In genomic region chr8:126685365-126685764, GRCm38 (mm10) we compare ENCODE assay signal across 15 mouse cellular contexts.
DNase-seq lines count a peak whose midpoint lies in the region; ATAC-seq and TF ChIP-seq lines count a peak whose summit lies in the region.
"Had no signal": no experiment of that assay in that cellular context is flagged by ENCODE, and none has a peak within 500 bp of the region (broad histone marks: within the 10 kb centered on the region; RNA-seq: fewer than 3 reads in every experiment).

No protein-coding gene starts in this region.

- H3K27me3 ChIP-seq in midbrain, embryonic 10.5 days (ENCODE audit: low read depth, poor library complexity, severe bottlenecking) = no peaks in the 10 kb centered on the region
- H3K27me3 ChIP-seq in midbrain, embryonic 14.5 days (ENCODE audit: control insufficient read depth, insufficient read depth, low read length) = no peaks in the 10 kb centered on the region
- H3K27me3 ChIP-seq in embryonic facial prominence, embryonic 13.5 days = no peaks in the 10 kb centered on the region
- no peaks in the 10 kb centered on the region for H3K27me3 ChIP-seq in stomach, embryonic 16.5 days (ENCODE audit: control insufficient read depth, insufficient read depth, low read length)
- H3K27me3 ChIP-seq: midbrain, embryonic 13.5 days had no signal

- peak overlapping the region; percentile 24 for H3K27ac ChIP-seq in gastrocnemius, adult 2 months
- H3K27ac ChIP-seq in midbrain, embryonic 10.5 days (replicated peaks) = 0 out of 2 replicates have a peak overlapping the region, but pooled peaks have one; percentile 3
- no peak overlapping the region for H3K27ac ChIP-seq in midbrain, embryonic 14.5 days (replicated peaks; ENCODE audit: low read depth, low read length)
- H3K27ac ChIP-seq in embryonic facial prominence, embryonic 13.5 days = no peak overlapping the region
- peak overlapping the region; percentile 12; the same call in 1 of the 2 replicates for H3K27ac ChIP-seq in stomach, embryonic 16.5 days (ENCODE audit: low read length)
- H3K27ac ChIP-seq: forebrain, embryonic 10.5 days; midbrain, embryonic 13.5 days had no signal

- peaks cover 10% of the 10 kb centered on the region for H3K4me1 ChIP-seq in midbrain, embryonic 10.5 days
- 0 out of 2 replicates have a peak, but pooled peaks cover 5% of the 10 kb centered on the region for H3K4me1 ChIP-seq in midbrain, embryonic 14.5 days (ENCODE audit: control insufficient read depth, insufficient read depth, low read length)
- peaks cover 43% of the 10 kb centered on the region for H3K4me1 ChIP-seq in embryonic facial prominence, embryonic 13.5 days
- peaks cover 3% of the 10 kb centered on the region; the same call in 1 of the 2 replicates for H3K4me1 ChIP-seq in stomach, embryonic 16.5 days (ENCODE audit: control insufficient read depth, insufficient read depth, low read length)

- H3K9ac ChIP-seq in midbrain, embryonic 14.5 days (replicated peaks; ENCODE audit: low read length) = no peak overlapping the region
- no peak overlapping the region for H3K9ac ChIP-seq in embryonic facial prominence, embryonic 13.5 days
- no peak overlapping the region for H3K9ac ChIP-seq in stomach, embryonic 16.5 days (ENCODE audit: low read length)
- H3K9ac ChIP-seq: midbrain, embryonic 13.5 days had no signal

- no peak overlapping the region for H3K4me3 ChIP-seq in gastrocnemius, adult 2 months
- no peak overlapping the region for H3K4me3 ChIP-seq in midbrain, embryonic 10.5 days
- H3K4me3 ChIP-seq in midbrain, embryonic 14.5 days (replicated peaks; ENCODE audit: low read depth, low read length) = no peak overlapping the region
- H3K4me3 ChIP-seq in embryonic facial prominence, embryonic 13.5 days = no peak overlapping the region
- no peak overlapping the region for H3K4me3 ChIP-seq in stomach, embryonic 16.5 days (replicated peaks; ENCODE audit: low read length)
- H3K4me3 ChIP-seq: forebrain, embryonic 10.5 days; midbrain, embryonic 13.5 days had no signal

- no peak overlapping the region for H3K4me2 ChIP-seq in midbrain, embryonic 14.5 days (ENCODE audit: low read length)
- H3K4me2 ChIP-seq in embryonic facial prominence, embryonic 13.5 days = no peak overlapping the region
- no peak overlapping the region for H3K4me2 ChIP-seq in stomach, embryonic 16.5 days (ENCODE audit: low read depth, low read length)
- H3K4me2 ChIP-seq: midbrain, embryonic 13.5 days had no signal

- no peak for TF ChIP-seq CTCF in gastrocnemius, adult 2 months (IDR thresholded peaks at IDR 0.05)

- H3K36me3 ChIP-seq in midbrain, embryonic 10.5 days = no peaks in the 10 kb centered on the region
- no peaks in the 10 kb centered on the region for H3K36me3 ChIP-seq in midbrain, embryonic 14.5 days (ENCODE audit: control insufficient read depth, insufficient read depth, low read length)
- no peaks in the 10 kb centered on the region for H3K36me3 ChIP-seq in embryonic facial prominence, embryonic 13.5 days
- H3K36me3 ChIP-seq in stomach, embryonic 16.5 days (ENCODE audit: control insufficient read depth, insufficient read depth, low read length) = no peaks in the 10 kb centered on the region
- H3K36me3 ChIP-seq: forebrain, embryonic 10.5 days; midbrain, embryonic 13.5 days had no signal

- intact Hi-C loops in gastrocnemius, adult 2 months (cut with DNase I) = no loop called here

- no peak for ATAC-seq in midbrain, embryonic 14.5 days (ENCODE audit: low FRiP score, low TSS enrichment)
- ATAC-seq in embryonic facial prominence, embryonic 13.5 days (ENCODE audit: insufficient number of reproducible peaks, insufficient read depth, low FRiP score, low TSS enrichment, low read depth) = peak; percentile 56; the same call in 1 of the 2 replicates
- no peak for ATAC-seq in stomach, embryonic 16.5 days (ENCODE audit: insufficient read depth, low FRiP score)
- ATAC-seq: midbrain, embryonic 13.5 days had no signal

- DNase-seq in gastrocnemius, adult 2 months = no peak
- DNase-seq in gastrocnemius, postnatal 25 days = no peak
- no peak for DNase-seq in midbrain, embryonic 10.5 days (ENCODE audit: low spot score)
- no peak for DNase-seq in midbrain, embryonic 14.5 days
- DNase-seq in B cell, adult 2 months = no peak
- no peak for DNase-seq in thymus, postnatal 25 days
- DNase-seq: cerebellum, adult 9-11 months; kidney, adult 2 months; kidney, postnatal 4 days; liver; lung, adult 2 months had no signal

- WGBS in midbrain, embryonic 10.5 days = 83% methylated on average over 6 of the region's 6 CpGs
- WGBS in midbrain, embryonic 14.5 days = 85% methylated on average over 6 of the region's 6 CpGs
- 36% methylated on average over 6 of the region's 6 CpGs for WGBS in embryonic facial prominence, embryonic 13.5 days
- WGBS in stomach, embryonic 16.5 days = 72% methylated on average over 6 of the region's 6 CpGs

- H3K9me3 ChIP-seq in midbrain, embryonic 10.5 days (replicated peaks) = no peaks in the 10 kb centered on the region
- no peaks in the 10 kb centered on the region for H3K9me3 ChIP-seq in midbrain, embryonic 14.5 days (ENCODE audit: control insufficient read depth, low read length)
- no peaks in the 10 kb centered on the region for H3K9me3 ChIP-seq in embryonic facial prominence, embryonic 13.5 days
- no peaks in the 10 kb centered on the region for H3K9me3 ChIP-seq in stomach, embryonic 16.5 days (replicated peaks; ENCODE audit: control insufficient read depth, low read length)

Comparison
In these comparisons a context has a peak if more than half of its experiments do, and no peak if none do; other contexts are left out.
1. H3K27ac ChIP-seq: peak in gastrocnemius, adult 2 months (single experiment), midbrain, embryonic 10.5 days (single experiment) and stomach, embryonic 16.5 days (single experiment); none in midbrain, embryonic 14.5 days (single experiment) and embryonic facial prominence, embryonic 13.5 days (single experiment).